Mouse (Mus musculus) kidney, adult 11 months (tissue): ENCODE results near the gene Spsb2.
"Not testable (repeated sequence)": the region's sequence is repeated elsewhere in the genome, so short reads cannot be mapped to it uniquely, and the experiment has no call there.

ENCODE experiments used
- DNase-seq: peaks from one replicate; pipeline ENCODE4 v3.0.0; 2022

Spsb2 gene

DNA sequence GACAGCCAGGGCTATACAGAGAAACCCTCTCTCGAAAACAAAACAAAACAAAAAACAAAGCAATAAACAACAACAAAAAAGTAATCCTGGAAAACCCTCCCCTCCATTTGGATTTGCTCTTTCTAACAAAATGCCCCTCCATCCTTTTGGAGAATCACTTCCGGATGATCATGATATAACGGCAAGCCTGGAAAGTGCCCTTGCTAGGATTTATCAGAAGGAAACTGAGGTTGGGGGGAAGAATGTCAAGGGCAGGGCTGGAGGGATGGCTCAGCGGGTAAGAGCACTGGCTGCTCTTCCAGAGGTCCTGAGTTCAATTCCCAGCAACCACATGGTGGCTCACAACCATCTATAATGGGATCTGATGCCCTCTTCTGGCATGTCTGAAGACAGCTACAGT is 4.8 kb upstream of the Spsb2 start:
- not testable (repeated sequence) for DNase-seq

- no peak for DNase-seq
Measured at GRCm38 (mm10) chr6:124804341-124804740, 4.1 kb upstream of the Spsb2 start.

DNA sequence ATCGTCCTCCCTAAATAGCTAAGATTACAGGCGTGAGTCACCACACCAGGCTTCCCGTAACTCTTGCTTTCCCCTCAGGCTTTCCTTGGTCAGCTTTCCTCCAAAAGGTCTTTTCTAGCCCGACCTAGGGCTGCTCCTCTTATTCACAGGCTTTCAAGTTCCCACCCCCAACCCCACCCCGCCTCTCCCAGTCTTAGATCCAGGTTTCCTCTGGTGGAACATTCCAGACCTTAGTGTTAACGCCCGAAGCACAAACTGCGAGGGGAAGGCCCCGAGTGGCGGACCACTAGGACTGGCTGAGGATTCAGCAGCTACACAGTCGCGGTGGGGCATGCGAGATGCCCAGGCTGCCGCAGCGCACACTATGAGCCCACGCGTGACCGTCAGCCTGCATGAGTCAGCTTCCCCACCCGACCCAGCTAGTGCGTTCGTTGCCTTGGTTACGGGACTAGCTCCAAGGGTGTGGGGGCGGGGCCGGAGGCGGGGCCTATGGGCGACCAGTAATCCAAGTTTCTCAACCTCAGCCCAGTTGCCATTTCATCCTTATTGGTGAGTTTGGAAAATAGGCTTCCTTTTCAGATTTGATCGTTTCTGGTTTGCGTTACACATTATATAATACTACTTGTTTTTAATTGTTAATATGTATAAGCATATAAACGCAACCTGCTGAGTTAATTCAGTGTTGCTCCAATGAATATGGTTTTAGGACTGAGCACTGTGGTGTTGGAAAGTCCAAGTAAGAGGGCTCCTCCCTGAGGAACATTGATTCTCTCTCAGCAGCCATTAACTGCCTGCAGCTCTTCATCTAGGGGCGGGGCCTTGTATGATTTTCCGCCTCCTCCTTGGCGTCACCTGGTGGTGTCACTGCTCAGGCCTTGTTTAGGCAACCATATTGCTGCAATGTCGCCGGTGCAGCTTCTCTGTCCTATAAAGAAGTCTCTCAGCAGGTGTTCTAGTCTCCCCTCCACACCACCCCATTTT is 2.8 kb upstream of the Spsb2 start:
- DNase-seq: peak; percentile 95

DNA sequence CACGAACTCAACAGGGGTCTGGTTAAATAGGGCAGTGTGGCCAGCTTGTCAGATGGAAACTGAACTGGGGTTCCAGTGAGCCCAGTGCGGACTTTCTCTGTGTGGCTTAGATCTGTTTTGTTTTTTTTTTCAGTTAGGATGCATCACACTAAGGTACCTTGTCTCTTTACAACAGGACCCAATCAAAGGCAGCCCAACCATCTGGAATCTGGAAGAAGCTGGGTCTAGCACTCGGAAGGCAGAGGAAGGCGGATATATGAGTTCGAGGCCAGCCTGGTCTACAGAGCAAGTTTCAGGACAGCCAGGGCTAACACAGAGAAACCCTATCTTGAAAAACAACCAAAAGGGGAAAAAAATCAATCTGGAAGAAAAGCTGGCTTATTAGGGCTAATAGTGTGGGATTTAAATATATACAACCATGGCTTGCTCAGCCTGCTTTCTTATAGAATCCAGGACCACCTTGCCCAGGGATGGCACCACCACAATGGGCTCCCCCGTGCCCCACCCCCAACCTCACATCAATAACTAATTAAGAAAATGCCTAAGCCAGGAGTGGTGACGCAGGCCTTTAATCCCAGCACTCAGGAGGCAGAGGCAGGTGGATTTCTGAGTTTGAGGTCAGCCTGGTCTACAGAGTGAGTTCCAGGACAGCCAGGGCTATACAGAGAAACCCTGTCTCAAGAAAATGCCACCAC is 1.9 kb upstream of the Spsb2 start:
- DNase-seq: no peak

- DNase-seq: no peak
Measured at GRCm38 (mm10) chr6:124807366-124807765, 1.1 kb upstream of the Spsb2 start.

GRCm38 (mm10) chr6:124807986-124808357 is 489 bp upstream of the Spsb2 start:
- no peak for DNase-seq

- peak; percentile 85 for DNase-seq
Measured at GRCm38 (mm10) chr6:124809052-124809774, 752 bp downstream of the Spsb2 start.

DNA sequence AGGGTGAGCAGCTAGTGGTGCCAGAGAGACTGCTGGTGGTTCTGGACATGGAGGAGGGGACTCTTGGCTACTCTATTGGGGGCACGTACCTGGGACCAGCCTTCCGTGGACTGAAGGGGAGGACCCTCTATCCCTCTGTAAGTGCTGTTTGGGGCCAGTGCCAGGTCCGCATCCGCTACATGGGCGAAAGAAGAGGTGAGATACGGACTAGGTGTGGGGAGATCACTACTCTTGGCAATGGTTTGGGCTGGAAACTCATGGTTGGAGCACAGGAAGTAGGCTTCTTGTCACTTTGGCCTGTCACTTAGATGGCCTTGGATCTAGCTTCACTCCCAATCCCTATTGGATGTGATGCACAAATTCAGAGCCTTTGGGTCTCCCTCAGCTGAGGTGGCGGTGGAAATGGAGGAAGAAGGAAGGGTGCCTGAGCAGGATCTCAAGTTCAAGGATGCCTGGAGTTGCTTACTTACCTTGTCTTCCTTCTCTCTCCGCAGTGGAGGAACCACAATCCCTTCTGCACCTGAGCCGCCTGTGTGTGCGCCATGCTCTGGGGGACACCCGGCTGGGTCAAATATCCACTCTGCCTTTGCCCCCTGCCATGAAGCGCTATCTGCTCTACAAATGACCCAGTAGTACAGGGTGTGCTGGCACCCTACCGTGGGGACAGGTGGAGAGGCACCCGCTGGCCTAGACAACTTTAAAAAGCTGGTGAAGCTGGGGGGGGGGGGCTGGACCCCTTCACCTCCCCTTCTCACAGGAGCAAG is 1.5 kb downstream of the Spsb2 start:
- no peak for DNase-seq

DNA sequence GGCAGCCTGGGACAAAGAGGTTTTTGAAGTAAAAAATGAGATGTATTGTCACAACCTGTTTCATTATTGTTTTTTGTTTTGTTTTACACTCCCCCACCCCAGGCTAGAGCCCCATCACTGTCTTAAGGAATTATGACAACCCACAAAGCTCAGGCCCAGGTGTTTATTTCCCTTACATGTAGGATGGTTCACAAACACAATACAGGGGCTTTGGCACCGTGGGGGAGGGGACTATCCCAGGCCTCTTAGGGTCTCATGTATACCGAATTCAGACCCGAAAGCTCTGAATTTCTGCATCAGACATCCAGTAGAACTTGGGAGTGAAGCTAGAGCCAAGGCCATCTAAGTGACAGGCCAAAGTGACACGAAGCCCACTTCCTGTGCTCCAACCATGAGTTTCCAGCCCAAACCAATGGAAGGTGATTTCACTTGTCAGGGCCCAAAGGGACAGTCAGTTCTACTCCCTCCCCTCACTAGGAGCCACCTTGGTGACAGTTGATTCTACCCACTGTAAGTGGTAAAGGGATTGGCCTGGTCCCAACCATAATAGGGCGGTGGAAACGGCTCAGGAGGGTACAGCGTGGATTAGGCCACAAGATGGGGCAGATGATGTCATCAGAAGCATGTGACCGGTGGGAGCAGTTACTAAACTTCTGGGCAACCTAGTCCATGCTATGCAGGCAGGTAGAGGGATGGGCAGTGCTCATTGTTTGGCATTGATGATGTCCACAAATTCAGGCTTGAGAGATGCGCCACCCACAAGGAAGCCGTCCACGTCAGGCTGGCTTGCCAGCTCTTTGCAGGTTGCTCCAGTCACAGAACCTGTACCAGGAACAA is 2.3 kb downstream of the Spsb2 start:
- DNase-seq: not testable (repeated sequence)

DNA sequence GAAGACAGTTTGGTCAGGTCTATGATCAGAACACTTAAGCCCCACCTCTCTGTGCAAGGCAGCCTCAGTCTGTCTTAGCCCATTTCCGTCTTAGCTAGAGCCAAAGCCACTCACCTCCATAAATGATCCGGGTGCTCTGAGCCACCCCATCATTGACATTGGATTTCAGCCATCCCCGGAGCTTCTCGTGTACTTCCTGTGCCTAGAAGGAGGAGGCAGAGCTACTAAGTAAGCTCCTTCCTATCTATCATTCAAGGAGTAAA is 2.9 kb downstream of the Spsb2 start:
- no peak for DNase-seq

DNA sequence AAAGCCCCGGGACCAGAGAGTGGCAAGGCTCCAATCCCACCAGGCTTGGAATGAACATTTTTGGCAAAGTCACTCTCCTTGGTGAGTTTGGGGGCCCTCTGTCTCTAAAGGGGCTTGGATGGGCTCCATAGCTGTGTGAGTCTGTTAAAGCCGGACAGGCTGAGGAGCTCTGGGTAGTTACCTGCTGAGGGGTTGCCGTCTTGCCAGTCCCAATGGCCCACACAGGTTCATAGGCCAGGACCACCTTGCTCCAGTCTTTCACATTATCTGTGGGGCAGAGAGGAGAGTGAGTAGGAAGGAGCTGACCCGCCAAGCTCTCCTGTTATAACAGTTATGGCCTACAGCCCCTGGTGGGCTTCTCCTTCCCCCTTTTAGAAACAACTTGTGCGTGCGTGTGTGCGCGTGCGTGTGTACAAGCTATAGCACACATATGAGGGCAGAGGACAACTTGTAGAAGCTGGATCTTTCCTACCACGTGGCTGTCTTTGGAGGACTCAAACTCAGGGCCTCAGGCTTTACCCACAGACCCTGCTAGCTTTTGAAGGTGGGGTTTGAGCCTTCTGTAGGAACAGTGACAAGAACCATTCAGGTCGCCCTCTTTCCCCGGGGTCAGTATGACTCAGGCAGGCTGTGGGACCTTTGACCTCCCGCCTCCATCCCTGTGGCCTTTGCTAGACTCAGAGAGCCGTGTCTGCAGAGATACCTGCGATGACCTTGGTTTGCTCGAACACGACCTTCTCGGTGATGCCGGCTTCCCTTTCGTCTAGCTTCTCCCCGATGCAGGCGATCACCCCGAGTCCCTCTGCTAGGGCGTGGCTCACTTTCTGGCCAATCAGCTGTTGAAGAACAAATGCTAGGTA is 3.5 kb downstream of the Spsb2 start:
- no peak for DNase-seq

- no peak for DNase-seq
Measured at GRCm38 (mm10) chr6:124812848-124813247, 4.4 kb downstream of the Spsb2 start.

- DNase-seq: peak; percentile 65
Measured at GRCm38 (mm10) chr6:124813496-124813895, 5.0 kb downstream of the Spsb2 start.

DNA sequence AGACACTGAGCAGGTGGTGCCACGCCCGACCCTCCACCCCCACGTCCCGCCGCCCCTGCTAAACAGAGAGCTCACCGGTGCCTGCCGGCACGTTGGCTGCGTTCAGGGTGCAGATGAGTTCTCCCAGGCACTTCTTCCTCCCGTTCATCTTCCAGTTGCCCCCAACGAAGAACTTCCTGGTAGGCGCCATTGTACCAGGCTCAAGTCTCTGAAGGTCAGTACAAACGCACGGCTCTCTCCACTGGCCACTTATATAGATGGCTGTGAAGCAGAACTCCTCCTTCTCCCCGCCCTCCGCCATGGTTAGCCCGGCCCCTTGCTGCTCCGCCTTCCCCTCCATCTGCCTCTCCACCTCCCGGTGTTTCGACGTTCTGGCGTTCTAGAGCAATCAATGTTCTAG is 5.5 kb downstream of the Spsb2 start, which contains the start of gene Tpi1:
Gene Tpi1, minus strand, starts transcription at position 364 of the 400 bp plus-strand sequence.
- peak; percentile 90 for DNase-seq

GRCm38 (mm10) chr6:124814448-124814847 is 6.0 kb downstream of the Spsb2 start:
- DNase-seq: no peak

DNA sequence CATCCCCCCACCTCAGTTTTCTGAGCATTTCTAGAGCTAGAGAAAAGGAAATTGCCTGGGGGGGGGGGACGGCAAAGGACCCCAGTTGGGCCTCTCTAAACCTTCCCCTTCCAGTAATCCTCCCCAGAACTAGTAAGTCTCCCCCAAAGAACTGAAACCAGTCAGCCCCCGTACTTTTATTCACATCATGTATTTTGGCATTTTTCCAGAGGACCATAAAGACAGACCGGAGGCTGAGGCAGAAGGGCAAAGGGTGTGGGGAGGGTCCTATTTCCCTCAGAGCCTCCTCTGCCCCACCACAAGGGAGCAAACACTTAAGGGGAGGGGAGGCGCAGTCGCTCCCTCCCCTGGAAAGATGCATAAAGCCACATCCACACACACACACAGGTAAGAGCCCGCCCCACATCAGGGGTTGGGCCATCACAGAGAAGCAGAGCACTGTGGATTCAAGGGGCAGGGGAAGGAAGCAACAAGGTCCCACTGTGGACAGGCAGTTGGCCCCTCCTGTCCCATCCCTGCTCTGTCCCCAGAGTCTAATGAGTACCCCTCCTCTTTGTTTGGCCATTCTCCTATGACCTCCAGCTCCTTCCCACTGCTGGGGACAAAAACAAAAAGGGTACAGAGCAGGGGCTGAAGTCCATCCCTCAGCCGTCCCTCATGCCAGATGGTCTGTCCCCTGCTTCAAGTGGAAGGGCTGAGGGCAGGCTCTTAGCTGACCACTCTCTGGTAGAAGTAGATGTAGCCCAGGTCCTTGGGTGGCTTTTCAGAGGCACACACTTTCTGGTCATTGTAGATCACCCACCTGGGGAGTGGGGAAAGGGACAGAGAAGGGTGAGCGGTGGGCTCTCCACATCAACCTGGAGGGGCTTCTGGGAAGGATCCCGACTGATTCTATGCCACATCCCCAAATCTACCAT is 6.7 kb downstream of the Spsb2 start:
- no peak for DNase-seq

GRCm38 (mm10) chr6:124816611-124817010 is 8.2 kb downstream of the Spsb2 start:
- DNase-seq: no peak

DNA sequence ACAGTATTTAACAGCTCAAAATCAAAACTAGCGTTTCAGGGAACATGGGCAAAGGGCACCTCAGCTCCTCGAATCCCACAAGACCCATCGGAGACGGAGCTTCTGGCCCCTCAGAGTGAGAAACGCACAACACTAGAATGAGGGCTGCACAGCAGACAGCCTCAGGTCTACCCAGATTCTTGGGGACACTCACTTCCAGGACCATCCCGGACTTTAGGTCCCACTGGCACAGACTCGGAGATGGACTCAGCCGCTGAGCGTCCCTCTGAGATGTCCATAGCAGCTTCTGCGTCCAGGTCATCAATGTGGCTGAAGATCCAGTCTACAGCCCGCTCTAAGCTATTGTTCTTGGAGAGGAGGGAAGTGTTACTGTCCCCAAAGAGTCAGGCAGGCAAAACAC is 8.7 kb downstream of the Spsb2 start:
- DNase-seq: no peak

DNA sequence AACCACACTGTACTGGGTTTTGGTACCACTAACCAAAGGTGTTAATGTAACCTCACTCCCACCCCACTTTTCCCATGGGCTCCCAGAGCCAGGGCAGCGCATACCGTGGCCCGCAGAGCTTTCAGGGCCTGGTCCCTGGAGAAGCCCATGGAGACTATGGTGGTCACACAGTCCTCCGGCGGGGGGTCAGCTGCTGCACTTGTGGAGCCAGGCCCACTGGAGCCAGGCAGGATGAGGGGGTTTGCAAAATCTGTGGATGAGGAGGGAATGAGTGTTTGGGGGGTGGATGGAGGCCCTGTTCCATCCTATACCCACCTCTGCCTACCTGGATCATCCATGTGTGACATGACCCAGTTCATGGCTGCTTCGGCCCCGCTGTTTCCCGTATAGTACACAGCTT is 9.1 kb downstream of the Spsb2 start:
- DNase-seq: no peak

DNA sequence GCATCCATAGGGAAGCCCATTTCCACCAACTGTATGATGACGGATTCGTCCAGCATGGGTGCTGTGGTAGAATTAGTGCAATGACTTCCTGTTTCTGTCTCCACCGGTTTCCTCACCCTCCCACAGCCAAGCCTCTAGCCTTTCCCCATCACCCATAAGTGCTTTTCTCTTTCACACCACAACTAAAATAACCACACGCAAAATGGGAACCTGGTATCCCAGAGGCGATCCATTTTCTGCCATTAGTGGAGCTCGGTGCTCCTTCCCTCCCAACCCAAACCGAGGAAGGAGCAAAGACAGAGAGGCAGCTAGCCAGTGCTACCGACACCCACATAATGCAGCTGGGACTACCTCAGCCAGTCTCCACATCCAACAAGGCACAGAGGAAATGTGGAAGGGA is 9.5 kb downstream of the Spsb2 start:
- no peak for DNase-seq
